Mouse (Mus musculus) kidney, postnatal 0 days (tissue): ENCODE data around the gene Zfp322a. TPM values are rescaled to one million over a fixed set of nuclear protein-coding genes. Genes with fewer than 3 reads are reported as not detected.
"Not testable (repeated sequence)": the region's sequence is repeated elsewhere in the genome, so short reads cannot be mapped to it uniquely, and the experiment has no call there.

Source experiments
- ATAC-seq: fragments of 200-750 bp; cut with Nextera tagmentation; replicated peaks from 2 replicates; pipeline ENCODE4 v1.8.0; 2017; ENCODE audit warnings: low read depth, moderate number of reproducible peaks, moderate TSS enrichment, moderate library complexity; ENCODE audit not compliant: low FRiP score
- DNase-seq: peaks from one replicate; pipeline ENCODE4 v3.0.0-alpha.2; 2016; ENCODE audit warnings: low spot score
- H3K27ac ChIP-seq: fragments of 300-500 bp; sonication (generic); 2 replicates; pipeline ENCODE4 v1.5.1; 2014; ENCODE audit warnings: mild to moderate bottlenecking
- H3K27me3 ChIP-seq: fragments of 300-500 bp; sonication (generic); 2 replicates; pipeline ENCODE4 v1.6.1; 2014; ENCODE audit warnings: low read length, mixed read lengths; ENCODE audit not compliant: insufficient read depth
- H3K36me3 ChIP-seq: fragments of 300-500 bp; sonication (generic); 2 replicates; pipeline ENCODE4 v1.6.1; 2014; ENCODE audit warnings: low read length, mixed read lengths; ENCODE audit not compliant: insufficient read depth
- H3K4me1 ChIP-seq: fragments of 300-500 bp; sonication (generic); replicated peaks from 2 replicates; pipeline ENCODE4 v1.6.1; 2014; ENCODE audit warnings: antibody characterized with exemption, low read length, mixed read lengths; ENCODE audit not compliant: insufficient read depth
- H3K4me2 ChIP-seq: fragments of 300-500 bp; sonication (generic); 2 replicates; pipeline ENCODE4 v1.6.1; 2014; ENCODE audit warnings: mild to moderate bottlenecking, low read length, moderate library complexity, mixed read lengths
- H3K4me3 ChIP-seq: fragments of 300-500 bp; sonication (generic); replicated peaks from 2 replicates; pipeline ENCODE4 v1.5.1; 2014; ENCODE audit warnings: low read depth, low read length
- H3K9ac ChIP-seq: fragments of 300-500 bp; sonication (generic); 2 replicates; pipeline ENCODE4 v1.6.1; 2014; ENCODE audit warnings: low read depth, low read length
- H3K9me3 ChIP-seq: fragments of 300-500 bp; sonication (generic); replicated peaks from 2 replicates; pipeline ENCODE4 v1.6.1; 2016; ENCODE audit warnings: low read length, inconsistent platforms, mixed read lengths
- CTCF ChIP-seq: IDR thresholded peaks from 2 replicates; pipeline ENCODE4 v1.5.1; 2016; ENCODE audit warnings: antibody characterized with exemption, low read depth, mild to moderate bottlenecking, moderate library complexity
- WGBS: fragments of 180-500 bp; shearing (Covaris S2); extraction: QIAGEN DNeasy Blood & Tissue Kit; methylation state at CpG from one replicate; pipeline ENCODE4 v1.1.7; 2014; 5-methylcytosine and 5-hydroxymethylcytosine counted together
- polyA plus RNA-seq: library from polyadenylated mRNA; unstranded; fragments of >200 nt; fragmentation: Nextera tagmentation; extraction: Ambion mirVana; gene quantifications from 2 replicates; pipeline ENCODE4 v1.2.1, GENCODE M21; 2015

The Zfp322a gene
- polyA plus RNA-seq, 1 experiment from 2014 or later, result 34.0 TPM

DNA sequence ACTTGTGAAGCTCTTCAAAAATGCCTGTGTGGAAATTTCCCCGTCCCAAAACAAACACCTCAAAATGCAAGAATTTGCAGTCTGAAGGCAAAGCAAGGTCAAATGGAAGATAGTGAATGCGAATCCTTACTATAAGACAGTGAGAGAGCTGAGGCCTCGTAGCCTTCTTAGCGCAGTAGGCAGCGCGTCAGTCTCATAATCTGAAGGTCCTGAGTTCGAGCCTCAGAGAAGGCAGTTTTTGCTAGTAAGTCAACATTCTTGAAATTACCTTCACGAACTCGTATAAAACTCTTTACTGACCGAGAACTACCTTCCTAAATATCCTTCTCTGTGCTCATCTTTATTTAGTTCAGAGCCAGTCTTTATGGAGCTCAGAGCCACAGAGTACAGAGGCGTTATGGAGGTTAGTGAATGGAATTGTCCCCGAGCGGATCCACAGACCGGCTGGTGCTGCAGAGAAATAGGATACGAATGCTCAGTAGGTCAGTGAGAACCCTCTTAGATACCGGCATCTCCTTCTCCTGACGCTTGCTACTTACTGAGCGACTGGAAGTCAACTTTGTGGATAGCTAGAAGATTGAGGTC, 51.6 kb downstream of the Zfp322a start:
- no peak overlapping the region for H3K4me2 ChIP-seq
- H3K27ac ChIP-seq, result no peak overlapping the region
- peaks cover 18% of the 10 kb centered on the region for H3K27me3 ChIP-seq
- H3K36me3 ChIP-seq, result no peaks in the 10 kb centered on the region
- no peak for TF ChIP-seq CTCF
- no peaks in the 10 kb centered on the region; the same call in 1 of the 2 replicates for H3K4me1 ChIP-seq
- no peaks in the 10 kb centered on the region for H3K9me3 ChIP-seq
- H3K9ac ChIP-seq, result no peak overlapping the region
- 10% methylated on average over 18 of the region's 18 CpGs for WGBS
- no peak for DNase-seq
- H3K4me3 ChIP-seq, result no peak overlapping the region
- ATAC-seq, result no peak

DNA sequence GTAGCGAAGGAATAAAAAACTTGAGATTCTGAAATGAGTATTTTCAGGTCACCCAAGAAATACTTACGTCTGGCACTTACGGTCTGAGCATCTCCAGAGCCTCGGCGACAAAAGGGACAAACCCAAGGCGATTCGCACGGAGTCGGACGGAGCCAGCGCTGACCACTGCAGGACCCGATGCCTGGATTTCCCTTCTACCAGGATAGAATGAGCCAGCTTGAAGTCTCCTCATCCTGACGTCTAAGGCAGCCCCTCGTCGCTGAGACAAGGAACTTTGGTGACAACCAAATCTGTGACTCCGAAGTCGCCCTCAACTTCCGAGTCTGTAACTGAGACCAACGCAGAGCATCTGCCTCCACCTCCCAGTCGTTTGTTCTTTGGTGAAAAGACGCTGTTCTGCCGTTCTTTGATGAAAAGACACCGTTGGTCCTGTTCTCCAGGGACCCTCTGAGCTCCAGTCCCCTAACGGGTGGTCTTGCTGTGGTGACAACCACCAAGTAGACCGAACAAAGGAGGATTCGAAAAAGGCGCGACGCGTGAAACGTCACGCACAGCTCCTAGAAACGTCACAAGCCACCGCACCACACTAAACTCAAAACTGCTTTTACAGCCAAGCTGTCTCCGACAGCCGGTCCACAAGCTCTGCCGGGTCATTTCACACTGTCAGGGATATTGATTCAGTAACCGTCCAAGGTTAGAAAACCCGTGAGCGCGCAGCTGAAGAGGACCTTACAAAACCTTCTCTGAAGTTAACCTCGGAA, 55.9 kb downstream of the Zfp322a start:
- no peak for ATAC-seq
- 1% methylated on average over 42 of the region's 42 CpGs for WGBS
- no peak for TF ChIP-seq CTCF
- Histone ChIP-seq H3K27me3 (peaks cover 48% of the 10 kb centered on the region), H3K4me1 (no peaks in the 10 kb centered on the region; the same call in 1 of the 2 replicates), H3K9me3 (no peaks in the 10 kb centered on the region), H3K4me3 (peak overlapping the region; percentile 31), H3K27ac (no peak overlapping the region), H3K36me3 (no peaks in the 10 kb centered on the region), H3K4me2 (peak overlapping the region; percentile 48), H3K9ac (no peak overlapping the region)
- DNase-seq, result no peak

DNA sequence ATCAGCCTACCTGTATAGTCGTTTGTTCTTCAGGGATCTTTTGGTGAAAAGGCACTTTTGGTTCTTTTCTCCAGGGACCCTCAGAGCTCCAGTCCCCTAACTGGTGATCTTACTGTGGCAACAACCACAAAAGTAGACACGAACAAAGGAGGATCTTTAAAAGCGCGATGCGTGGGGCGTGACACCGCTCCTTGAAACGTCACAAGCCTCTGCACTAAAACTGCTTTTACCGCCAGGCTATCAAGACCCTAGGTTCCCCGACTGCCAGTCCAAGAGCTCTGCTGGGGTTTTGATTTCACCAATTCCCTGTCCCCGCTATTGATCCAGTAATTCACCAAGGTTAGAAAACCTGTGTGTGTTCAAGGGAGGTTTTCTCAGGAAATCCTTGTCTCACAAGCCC, 59.0 kb downstream of the Zfp322a start:
- ATAC-seq (no peak), DNase-seq (no peak)
- H3K4me2 ChIP-seq, result peak overlapping the region; percentile 48; the same call in 1 of the 2 replicates
- peaks cover 55% of the 10 kb centered on the region for H3K27me3 ChIP-seq
- H3K27ac ChIP-seq, result no peak overlapping the region
- no peak for TF ChIP-seq CTCF
- H3K9me3 ChIP-seq, result no peaks in the 10 kb centered on the region
- H3K4me1 ChIP-seq, result no peaks in the 10 kb centered on the region; the same call in 1 of the 2 replicates
- H3K36me3 ChIP-seq, result no peaks in the 10 kb centered on the region
- WGBS, result 2% methylated on average over 11 of the region's 11 CpGs
- H3K9ac ChIP-seq, result no peak overlapping the region
- peak overlapping the region; percentile 18; the same call in 1 of the 2 replicates for H3K4me3 ChIP-seq

- no peak for TF ChIP-seq CTCF
- Histone ChIP-seq H3K9ac (no peak overlapping the region), H3K9me3 (no peaks in the 10 kb centered on the region), H3K4me2 (peak overlapping the region; percentile 48), H3K27me3 (peaks cover 55% of the 10 kb centered on the region), H3K27ac (no peak overlapping the region), H3K4me1 (no peaks in the 10 kb centered on the region; the same call in 1 of the 2 replicates), H3K4me3 (peak overlapping the region; percentile 18; the same call in 1 of the 2 replicates), H3K36me3 (no peaks in the 10 kb centered on the region)
- DNase-seq (no peak), ATAC-seq (no peak)
- WGBS, result 1% methylated on average over 28 of the region's 28 CpGs
Measured at GRCm38 (mm10) chr13:23309495-23310011, 59.5 kb downstream of the Zfp322a start.

DNA sequence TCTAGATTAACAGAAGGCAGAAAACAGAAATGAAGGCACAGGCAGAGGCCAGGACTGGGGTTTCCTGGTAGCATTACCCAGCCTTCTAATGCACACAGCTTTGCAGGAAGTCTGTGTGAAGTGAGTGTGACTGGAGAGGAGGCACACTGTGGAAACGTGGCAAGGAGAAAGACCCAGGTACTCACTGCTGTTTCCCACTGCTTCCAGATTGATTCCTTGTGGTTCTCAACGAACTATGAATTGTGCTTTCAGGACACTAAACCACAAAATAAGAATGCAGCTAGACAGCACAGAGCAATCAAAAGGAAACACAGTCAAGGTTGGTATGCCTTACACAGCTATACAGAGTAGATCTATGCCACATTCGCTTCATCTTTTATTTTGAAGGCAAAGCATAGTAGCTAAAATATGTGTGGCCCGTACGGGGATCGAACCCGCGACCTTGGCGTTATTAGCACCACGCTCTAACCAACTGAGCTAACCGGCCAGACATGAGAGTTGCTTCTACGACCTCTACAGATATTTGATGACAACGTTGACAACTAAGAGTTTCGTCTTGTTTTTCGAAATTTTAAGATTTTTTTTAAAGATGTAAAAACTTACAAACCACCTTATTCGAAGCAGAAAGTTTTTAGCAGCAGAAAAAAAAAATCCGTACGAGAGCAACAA, 60.2 kb downstream of the Zfp322a start:
- peaks cover 50% of the 10 kb centered on the region for H3K27me3 ChIP-seq
- H3K4me2 ChIP-seq, result peak overlapping the region; percentile 48
- H3K4me1 ChIP-seq, H3K27ac ChIP-seq, DNase-seq, ATAC-seq, H3K36me3 ChIP-seq, H3K9me3 ChIP-seq, H3K9ac ChIP-seq: not testable (repeated sequence)
- WGBS, result 6% methylated on average over 18 of the region's 18 CpGs
- peak overlapping the region; percentile 18; the same call in 1 of the 2 replicates for H3K4me3 ChIP-seq
